Mouse (Mus musculus): Measurements from ENCODE around the gene Elmo1. TPM values are rescaled to one million over a fixed set of nuclear protein-coding genes. Genes with fewer than 3 reads are reported as not detected.

Gene Elmo1
- polyA plus RNA-seq, 1 experiment: 56.1 TPM

DNA sequence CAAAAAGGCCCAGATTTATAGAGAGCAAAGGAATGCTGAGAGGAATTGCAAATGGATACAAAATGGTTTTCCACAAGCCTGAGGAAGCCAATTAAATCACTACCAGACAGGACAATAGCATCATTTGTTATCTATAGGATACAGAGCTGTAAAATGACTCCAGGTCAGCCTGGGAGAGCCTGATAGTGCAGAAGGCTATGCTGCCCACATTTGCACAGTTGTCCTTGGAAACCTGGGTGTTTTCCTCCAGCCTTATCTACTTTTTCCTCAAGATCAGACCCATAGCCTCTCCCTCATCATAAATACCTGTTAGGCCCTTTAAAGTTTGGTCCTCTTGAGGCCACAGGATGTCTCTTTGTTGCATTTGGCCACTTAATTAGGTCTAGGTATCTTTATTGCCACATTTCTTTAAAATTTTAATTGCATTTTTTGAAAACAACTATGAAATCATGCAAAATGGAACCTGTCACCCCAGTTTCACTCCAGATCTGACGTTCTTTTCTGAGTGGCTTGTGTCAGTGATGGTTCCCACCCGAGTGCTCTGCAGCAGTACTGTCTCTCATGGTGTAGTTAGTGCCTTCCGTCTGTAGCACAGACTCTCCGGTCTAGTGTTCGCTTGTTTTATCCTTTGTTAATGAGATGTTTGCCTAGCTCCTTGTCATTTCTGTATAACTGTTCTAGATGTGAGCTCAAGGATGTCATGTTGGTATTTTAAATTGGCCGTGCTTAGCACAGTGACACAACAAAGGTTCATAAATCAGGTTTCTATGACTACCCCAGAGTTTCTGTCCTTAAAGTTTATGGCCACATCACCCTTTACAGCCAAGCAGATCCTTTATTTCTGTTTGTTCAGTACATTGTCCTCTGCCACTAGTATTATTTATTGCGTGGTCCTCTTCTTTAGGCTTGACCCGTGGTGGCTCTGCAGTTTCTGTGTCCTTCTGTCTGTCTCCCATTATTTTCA is 167.4 kb downstream of the Elmo1 start:
- Histone ChIP-seq H3K27ac (ENCODE audit: insufficient read depth, low read length) (no peak overlapping the region), H3K4me1 (ENCODE audit: control insufficient read depth, insufficient read depth, low read length) (peaks cover 1% of the 10 kb centered on the region; the same call in 1 of the 2 replicates), H3K4me3 (ENCODE audit: insufficient read depth, low read length) (no peak overlapping the region)
- TF ChIP-seq POLR2A (IDR thresholded peaks at IDR 0.05; ENCODE audit: extremely low read depth, insufficient read depth, low read length): no peak

DNA sequence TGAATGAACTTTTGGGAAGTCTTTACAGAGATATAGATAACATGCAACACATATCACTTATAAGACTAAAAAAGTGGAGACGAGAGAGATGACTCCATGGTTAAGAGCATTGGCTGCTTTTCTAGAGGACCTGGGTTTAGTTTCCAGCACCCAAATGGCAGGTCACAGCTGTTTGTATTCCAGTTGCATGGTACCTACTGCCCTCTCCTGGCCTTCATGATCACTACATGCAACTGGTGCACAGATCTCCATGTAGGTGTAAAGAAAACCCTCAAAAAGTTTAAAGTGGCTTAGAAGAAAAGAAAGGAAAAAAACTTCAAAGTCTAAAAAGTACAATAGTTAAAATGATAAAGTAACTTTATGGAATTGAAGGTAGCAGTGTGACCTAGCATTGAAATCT is 172.8 kb downstream of the Elmo1 start:
- Histone ChIP-seq H3K4me3 (ENCODE audit: insufficient read depth, low read length) (no peak overlapping the region), H3K27ac (ENCODE audit: insufficient read depth, low read length) (no peak overlapping the region), H3K4me1 (ENCODE audit: control insufficient read depth, insufficient read depth, low read length) (no peaks in the 10 kb centered on the region)
- TF ChIP-seq POLR2A (IDR thresholded peaks at IDR 0.05; ENCODE audit: extremely low read depth, insufficient read depth, low read length): no peak
- no peak for TF ChIP-seq CTCF (IDR thresholded peaks at IDR 0.05; ENCODE audit: extremely low read depth, insufficient read depth, low read length)

DNA sequence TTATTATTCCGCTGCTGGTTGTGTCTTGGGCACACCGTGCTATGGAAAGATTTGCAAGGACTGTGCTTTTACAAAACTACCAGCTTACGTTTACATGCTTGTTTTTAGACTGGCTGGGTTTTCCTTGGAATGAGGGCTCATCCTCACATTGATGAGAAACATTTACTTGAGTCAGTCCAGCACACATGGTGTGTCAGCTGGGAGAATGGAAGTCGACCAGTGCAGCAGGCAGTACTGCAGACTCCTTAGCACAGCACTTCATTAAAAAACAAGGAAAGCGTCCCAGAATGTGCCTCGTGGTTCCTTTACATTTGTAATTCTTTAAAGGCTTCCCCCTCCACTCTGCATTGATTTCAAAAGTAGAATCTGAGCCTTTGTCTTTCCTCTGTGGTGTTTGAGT is 179.8 kb downstream of the Elmo1 start:
- H3K4me3 ChIP-seq (ENCODE audit: insufficient read depth, low read length): no peak overlapping the region
- TF ChIP-seq POLR2A (IDR thresholded peaks at IDR 0.05; ENCODE audit: extremely low read depth, insufficient read depth, low read length) (no peak), CTCF (IDR thresholded peaks at IDR 0.05; ENCODE audit: extremely low read depth, insufficient read depth, low read length) (no peak)
- H3K4me1 ChIP-seq (ENCODE audit: control insufficient read depth, insufficient read depth, low read length): no peaks in the 10 kb centered on the region
- no peak overlapping the region for H3K27ac ChIP-seq (ENCODE audit: insufficient read depth, low read length)

DNA sequence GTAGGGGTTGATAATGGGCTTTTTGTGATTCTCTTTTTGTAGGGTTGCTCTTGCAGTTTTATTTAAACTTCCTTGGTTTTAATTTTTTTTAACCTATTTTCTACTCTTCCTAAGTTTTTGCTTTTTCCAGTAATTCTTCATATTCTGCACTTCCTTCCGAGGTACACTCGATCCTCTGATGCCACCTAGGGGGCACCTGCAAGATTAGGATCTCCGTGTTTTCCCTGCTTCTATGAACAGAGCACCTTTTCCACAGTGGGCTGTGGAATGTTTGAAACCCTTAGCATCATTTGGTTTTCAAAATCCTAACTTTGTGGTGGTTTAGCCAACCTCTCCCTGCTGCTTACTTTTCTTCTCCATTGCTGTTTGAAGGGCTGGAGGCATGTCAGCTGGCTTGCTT is 181.4 kb downstream of the Elmo1 start:
- Histone ChIP-seq H3K4me3 (ENCODE audit: insufficient read depth, low read length) (no peak overlapping the region), H3K27ac (ENCODE audit: insufficient read depth, low read length) (no peak overlapping the region), H3K4me1 (ENCODE audit: control insufficient read depth, insufficient read depth, low read length) (no peaks in the 10 kb centered on the region)
- peak; percentile 87 for TF ChIP-seq CTCF (IDR thresholded peaks at IDR 0.05; ENCODE audit: extremely low read depth, insufficient read depth, low read length)
- TF ChIP-seq POLR2A (IDR thresholded peaks at IDR 0.05; ENCODE audit: extremely low read depth, insufficient read depth, low read length): no peak

DNA sequence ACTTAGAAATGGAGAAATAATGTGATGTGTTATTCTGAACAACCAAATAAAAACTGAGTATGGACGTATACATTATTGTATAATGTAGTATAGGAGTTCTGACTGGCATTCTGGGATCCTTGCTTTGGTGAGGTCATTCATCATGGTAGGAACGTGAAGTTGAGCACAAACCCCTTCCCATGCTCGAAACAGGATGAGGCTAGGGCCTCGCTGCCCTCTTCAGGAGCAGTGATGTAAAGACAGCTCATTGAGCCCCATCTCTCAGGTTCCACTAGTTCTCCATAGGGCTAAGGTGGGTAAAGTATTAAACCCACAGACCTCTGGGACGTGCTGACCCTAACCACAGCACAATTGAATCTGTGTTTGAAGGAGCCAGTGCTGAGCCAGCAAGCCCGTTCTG is 182.2 kb downstream of the Elmo1 start:
- Histone ChIP-seq H3K4me3 (ENCODE audit: insufficient read depth, low read length) (no peak overlapping the region), H3K4me1 (ENCODE audit: control insufficient read depth, insufficient read depth, low read length) (no peaks in the 10 kb centered on the region), H3K27ac (ENCODE audit: insufficient read depth, low read length) (no peak overlapping the region)
- no peak for TF ChIP-seq POLR2A (IDR thresholded peaks at IDR 0.05; ENCODE audit: extremely low read depth, insufficient read depth, low read length)
- TF ChIP-seq CTCF (IDR thresholded peaks at IDR 0.05; ENCODE audit: extremely low read depth, insufficient read depth, low read length): peak; percentile 55

DNA sequence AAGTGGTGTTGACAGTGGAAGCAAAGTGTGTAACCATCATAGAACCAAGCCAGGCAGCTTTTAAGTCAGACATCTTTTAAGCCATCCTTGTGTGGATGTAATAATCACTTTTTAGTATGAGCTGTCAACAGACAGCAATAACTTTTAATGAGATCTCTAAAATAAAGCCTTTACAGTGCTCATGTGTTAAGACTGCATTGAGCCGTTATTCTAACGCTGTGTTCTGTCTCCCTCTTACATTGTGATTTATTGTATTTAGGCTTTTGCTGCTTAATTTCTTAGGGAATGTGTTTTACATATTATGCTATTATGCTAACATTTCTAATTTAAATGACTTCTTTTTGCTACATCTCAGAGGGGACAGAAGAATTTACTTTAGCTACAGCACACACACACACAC is 189.5 kb downstream of the Elmo1 start:
- TF ChIP-seq POLR2A (IDR thresholded peaks at IDR 0.05; ENCODE audit: extremely low read depth, insufficient read depth, low read length): no peak
- TF ChIP-seq CTCF (IDR thresholded peaks at IDR 0.05; ENCODE audit: extremely low read depth, insufficient read depth, low read length): no peak
- Histone ChIP-seq H3K4me1 (ENCODE audit: control insufficient read depth, insufficient read depth, low read length) (no peaks in the 10 kb centered on the region; the same call in 1 of the 2 replicates), H3K27ac (ENCODE audit: insufficient read depth, low read length) (no peak overlapping the region), H3K4me3 (ENCODE audit: insufficient read depth, low read length) (no peak overlapping the region)

DNA sequence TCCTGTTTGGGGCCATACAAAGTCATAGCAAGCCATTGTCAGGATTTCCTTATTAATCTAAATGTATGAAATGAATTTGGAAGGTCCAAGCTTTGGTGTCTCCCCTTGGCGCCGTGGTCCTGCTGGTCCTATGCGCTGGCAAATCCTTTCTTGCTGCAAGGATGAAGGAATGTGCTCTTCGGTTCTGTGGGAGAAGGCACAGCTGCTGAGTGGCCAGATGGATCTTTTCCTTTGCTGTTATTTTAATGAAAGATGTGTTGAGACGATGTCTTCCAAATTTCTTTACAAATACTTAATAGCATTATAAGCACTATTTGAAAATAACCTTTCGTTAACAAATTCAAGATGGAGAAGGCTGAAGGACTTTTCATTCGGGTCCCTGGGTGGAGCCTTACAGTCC is 193.5 kb downstream of the Elmo1 start:
- no peaks in the 10 kb centered on the region; the same call in 1 of the 2 replicates for H3K4me1 ChIP-seq (ENCODE audit: control insufficient read depth, insufficient read depth, low read length)
- no peak overlapping the region for H3K27ac ChIP-seq (ENCODE audit: insufficient read depth, low read length)
- no peak overlapping the region for H3K4me3 ChIP-seq (ENCODE audit: insufficient read depth, low read length)
- TF ChIP-seq POLR2A (IDR thresholded peaks at IDR 0.05; ENCODE audit: extremely low read depth, insufficient read depth, low read length): no peak
- no peak for TF ChIP-seq CTCF (IDR thresholded peaks at IDR 0.05; ENCODE audit: extremely low read depth, insufficient read depth, low read length)

DNA sequence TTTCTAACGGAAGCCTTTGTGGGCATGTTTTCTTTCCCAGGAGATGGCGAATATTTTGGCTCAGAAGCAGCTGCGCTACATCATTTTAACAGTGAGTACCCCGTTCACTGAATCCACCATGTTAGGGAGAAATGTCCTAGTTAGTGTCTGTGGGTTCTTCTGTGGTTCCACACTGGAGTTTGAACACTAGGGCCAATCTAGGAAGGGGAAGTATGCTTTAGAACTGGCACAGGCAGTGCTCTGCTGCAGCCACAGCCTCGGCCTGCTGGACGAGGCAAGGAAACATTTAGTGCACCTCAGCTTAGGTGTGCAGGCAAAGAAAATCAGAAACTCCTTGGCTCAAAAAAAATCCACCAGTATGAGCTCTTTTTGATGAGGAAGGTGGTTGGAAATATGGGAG is 196.3 kb downstream of the Elmo1 start:
- Histone ChIP-seq H3K4me1 (ENCODE audit: control insufficient read depth, insufficient read depth, low read length) (no peaks in the 10 kb centered on the region; the same call in 1 of the 2 replicates), H3K4me3 (ENCODE audit: insufficient read depth, low read length) (no peak overlapping the region), H3K27ac (ENCODE audit: insufficient read depth, low read length) (no peak overlapping the region)
- TF ChIP-seq POLR2A (IDR thresholded peaks at IDR 0.05; ENCODE audit: extremely low read depth, insufficient read depth, low read length): no peak
- TF ChIP-seq CTCF (IDR thresholded peaks at IDR 0.05; ENCODE audit: extremely low read depth, insufficient read depth, low read length): no peak

DNA sequence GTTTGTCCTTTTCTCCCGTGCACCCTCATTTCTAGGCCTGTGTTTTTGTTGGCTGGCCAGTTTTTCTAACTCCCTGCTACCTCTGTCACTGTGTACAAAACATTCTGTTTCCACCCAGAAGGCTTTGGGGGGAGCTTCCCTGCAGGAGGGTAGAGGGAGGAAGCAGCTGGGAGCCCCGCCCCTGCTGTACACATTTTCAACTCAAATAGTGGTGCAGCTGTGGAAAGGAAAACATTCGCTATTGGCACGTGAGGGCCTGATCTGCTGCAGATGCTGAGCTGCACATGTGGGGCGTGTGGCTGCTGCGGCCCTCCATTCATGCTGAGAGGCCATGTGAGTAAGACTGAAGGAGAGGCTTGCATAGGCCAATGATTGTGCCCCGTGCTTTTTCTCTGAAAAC is 198.0 kb downstream of the Elmo1 start:
- H3K4me1 ChIP-seq (ENCODE audit: control insufficient read depth, insufficient read depth, low read length): no peaks in the 10 kb centered on the region
- no peak overlapping the region for H3K4me3 ChIP-seq (ENCODE audit: insufficient read depth, low read length)
- TF ChIP-seq CTCF (IDR thresholded peaks at IDR 0.05; ENCODE audit: extremely low read depth, insufficient read depth, low read length) (no peak), POLR2A (IDR thresholded peaks at IDR 0.05; ENCODE audit: extremely low read depth, insufficient read depth, low read length) (no peak)
- no peak overlapping the region for H3K27ac ChIP-seq (ENCODE audit: insufficient read depth, low read length)

DNA sequence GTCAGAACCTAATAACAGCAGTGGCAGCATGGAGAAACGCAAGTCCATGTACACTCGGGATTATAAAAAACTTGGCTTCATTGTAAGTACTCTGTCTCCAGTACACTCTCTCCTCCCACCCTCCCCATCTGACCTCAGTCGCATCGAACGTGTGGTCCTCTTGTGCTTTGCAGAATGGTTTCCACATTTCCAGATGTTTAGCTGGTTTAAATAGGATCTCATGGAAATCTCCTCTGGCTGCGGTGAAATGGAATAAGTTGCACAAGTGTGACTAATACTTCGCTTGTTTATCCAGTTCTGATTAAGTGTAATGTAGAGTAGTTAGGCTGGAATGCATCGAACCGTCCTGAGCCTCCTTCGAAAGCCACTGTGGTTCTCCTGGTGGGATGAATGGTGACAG is 200.0 kb downstream of the Elmo1 start:
- H3K4me1 ChIP-seq (ENCODE audit: control insufficient read depth, insufficient read depth, low read length): no peaks in the 10 kb centered on the region
- H3K4me3 ChIP-seq (ENCODE audit: insufficient read depth, low read length): no peak overlapping the region
- H3K27ac ChIP-seq (ENCODE audit: insufficient read depth, low read length): no peak overlapping the region
- TF ChIP-seq POLR2A (IDR thresholded peaks at IDR 0.05; ENCODE audit: extremely low read depth, insufficient read depth, low read length) (no peak), CTCF (IDR thresholded peaks at IDR 0.05; ENCODE audit: extremely low read depth, insufficient read depth, low read length) (no peak)

Data from cortical plate, adult 2 months (tissue).